Mouse (Mus musculus) hematopoietic stem cell, adult 5-6 weeks (primary cell): Measurements from ENCODE around the gene Tenm4. TPM values are rescaled to one million over a fixed set of nuclear protein-coding genes. Genes with fewer than 3 reads are reported as not detected.
A peak's percentile ranks its signal among the peaks of the same experiment; 100 is the strongest.

Source experiments
- ATAC-seq, 2 experiments: fragments of 125-278 bp in 1 of 2; replicated peaks in 1 of 2; 2 replicates each; pipeline ENCODE4 v1.8.0; 2016 to 2017; ENCODE audit warnings: inconsistent platforms in 2 of 2, mild to moderate bottlenecking in 2 of 2, moderate number of reproducible peaks in 2 of 2, low read depth in 1 of 2, moderate TSS enrichment in 1 of 2; ENCODE audit not compliant: low FRiP score in 2 of 2, poor library complexity in 2 of 2, severe bottlenecking in 2 of 2, insufficient read depth in 1 of 2, low TSS enrichment in 1 of 2
- total RNA-seq: library from RNA; stranded (forward); fragments of 172-1452, 232-1000 nt; gene quantifications from 2 replicates; pipeline ENCODE4 v1.2.3, GENCODE M21; 2017

The Tenm4 gene
- total RNA-seq, 1 experiment from 2014 or later = not detected

GRCm38 (mm10) chr7:96951281-96952051, 780.4 kb downstream of the Tenm4 start, which contains the start of gene Nars2:
TSS of gene Nars2 (plus strand) at chr7:96951505.
- ATAC-seq = peak; percentile 97 to 99

- ATAC-seq = no peak
These were observed 781.0 kb downstream of the Tenm4 start for GRCm38 (mm10) chr7:96952094-96952493.

GRCm38 (mm10) chr7:96959168-96959567, 788.1 kb downstream of the Tenm4 start:
- ATAC-seq = no peak; a peak in 2 of 4 replicates
